Mouse (Mus musculus): ENCODE measurements at regions not wholly inside any gene's neighbourhood (a gene's known extent, or its start where the extent isn't known, plus 50 kb on each side); places are given as distances from the start of the nearest gene placed in this dataset.

DNA sequence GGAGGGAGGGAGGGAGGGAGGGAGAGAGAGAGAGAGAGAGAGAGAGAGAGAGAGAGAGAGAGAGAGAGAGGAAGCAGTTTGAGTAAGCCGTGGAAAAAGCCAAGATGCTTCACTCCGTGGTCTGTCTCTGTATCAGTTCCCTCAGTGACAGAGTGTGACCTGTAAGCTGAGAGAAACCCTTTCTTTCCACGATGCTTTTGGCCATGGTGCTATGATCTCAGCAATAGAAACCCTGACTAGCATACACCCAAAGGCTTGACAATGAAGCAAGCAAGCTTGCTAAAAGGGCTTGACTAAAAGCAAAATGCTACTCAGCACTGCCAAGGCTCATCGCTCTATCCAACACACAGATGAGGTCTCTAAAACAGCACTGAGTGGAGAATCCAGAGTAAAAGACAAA lies 57.4 kb upstream of the Mef2a start:
- intact Hi-C loops (cut with DNase I) = no loop called here
- no peak for DNase-seq

DNA sequence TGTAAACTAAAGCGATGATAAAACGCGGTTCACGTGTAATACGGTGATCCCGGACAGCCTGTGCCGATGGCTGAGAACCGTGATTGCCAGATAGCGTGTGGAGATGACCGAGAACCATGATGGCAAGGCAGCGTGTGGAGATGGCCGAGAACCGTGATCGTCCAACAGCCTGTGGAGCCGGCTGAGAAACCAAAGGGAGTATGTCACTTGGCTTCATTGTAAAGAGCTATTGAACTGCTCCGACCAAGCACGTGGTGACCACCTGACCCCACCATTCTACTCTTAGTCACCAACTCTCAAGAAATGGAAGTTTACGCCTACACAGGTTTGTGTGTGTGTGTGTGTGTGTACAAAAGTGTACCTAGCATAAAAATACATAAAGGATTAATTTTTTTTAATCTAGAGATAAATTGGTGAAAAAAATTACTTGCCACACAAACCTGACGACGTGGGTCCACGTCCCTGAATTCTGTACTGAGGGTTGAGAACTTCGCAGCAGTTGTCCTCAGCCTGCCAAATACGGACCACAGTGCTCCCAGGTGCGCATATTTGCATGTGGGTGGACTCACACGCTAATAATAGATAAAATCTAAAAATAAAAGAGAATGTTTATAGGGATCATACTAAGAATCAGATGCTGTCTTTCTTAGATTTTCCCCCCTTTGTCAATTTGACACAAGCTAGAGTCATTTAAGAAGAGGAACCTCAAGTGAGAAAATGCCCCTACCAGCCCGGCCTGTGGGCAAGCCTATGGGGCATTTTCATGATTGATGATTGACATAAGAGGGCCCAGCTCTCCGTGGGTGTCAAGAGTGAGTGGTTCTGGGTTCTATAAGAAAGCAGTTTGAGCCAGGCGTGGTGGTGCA lies 56.6 kb upstream of the Mef2a start:
- DNase-seq = no peak
- intact Hi-C loops (cut with DNase I) = no loop called here

DNA sequence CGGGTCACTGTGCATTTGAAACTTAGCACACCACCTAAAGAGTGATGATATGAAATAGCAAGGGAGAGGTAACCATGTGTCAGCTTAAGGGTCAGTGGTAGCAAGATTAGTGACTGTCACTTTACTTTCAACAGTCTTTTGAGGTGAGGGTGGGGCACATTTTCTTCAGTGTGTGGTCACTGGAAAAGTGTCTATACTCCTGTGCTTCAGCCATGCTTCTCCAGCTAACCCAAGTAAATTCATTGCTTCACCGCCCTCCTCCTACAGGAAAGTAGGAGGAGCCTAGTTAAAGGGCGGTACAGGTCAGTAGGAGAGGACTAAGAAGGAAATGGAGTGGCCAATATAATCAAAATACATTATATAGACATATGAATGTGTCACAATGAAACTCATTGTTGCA lies 55.7 kb upstream of the Mef2a start:
- intact Hi-C loops (cut with DNase I) = no loop called here
- DNase-seq = no peak

DNA sequence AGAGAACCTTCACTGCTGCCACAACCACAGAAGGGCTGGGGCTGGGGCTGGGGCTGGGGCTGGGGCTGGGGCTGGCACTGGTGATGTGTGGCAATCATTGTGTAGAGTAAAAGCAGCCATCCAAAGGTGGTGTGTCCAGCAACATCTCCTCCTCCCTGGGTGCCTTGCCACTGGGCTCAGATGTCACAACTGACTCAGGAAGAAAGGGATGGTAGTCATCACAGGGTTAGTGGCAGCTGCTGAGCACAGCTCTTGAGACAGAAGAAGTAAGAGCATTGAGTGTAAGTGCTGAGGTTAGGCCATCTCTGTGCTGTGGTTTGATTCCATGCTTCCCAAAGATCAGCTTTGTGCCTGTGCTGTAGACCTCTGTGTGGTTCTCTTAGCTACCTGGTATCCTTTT lies 53.4 kb upstream of the Mef2a start:
- intact Hi-C loops (cut with DNase I) = no loop called here
- DNase-seq = no peak

DNA sequence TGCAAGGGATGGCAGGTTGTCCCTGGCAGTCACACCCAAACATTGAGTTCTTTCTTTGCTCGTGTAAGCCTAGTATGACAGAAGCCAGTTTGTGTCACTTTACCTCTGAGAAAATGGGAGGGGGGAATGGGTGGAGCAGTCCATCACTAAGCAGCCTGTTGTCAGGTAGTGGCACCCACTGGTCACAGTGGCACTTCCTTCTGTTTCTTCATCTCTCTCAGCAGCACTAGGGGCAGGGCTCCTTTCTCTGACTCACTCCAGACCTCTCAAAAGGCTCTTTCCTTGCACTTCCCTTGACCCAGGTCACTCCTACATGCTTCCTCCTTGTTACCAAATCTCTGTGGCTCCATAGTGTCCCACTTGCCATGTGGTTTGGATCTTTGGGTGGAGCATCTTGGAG lies 52.9 kb upstream of the Mef2a start:
- intact Hi-C loops (cut with DNase I) = loop anchor here (2.0 kb wide), 1 partner anchor 15 kb away; no protein-coding TSS in a partner anchor
- DNase-seq = no peak

DNA sequence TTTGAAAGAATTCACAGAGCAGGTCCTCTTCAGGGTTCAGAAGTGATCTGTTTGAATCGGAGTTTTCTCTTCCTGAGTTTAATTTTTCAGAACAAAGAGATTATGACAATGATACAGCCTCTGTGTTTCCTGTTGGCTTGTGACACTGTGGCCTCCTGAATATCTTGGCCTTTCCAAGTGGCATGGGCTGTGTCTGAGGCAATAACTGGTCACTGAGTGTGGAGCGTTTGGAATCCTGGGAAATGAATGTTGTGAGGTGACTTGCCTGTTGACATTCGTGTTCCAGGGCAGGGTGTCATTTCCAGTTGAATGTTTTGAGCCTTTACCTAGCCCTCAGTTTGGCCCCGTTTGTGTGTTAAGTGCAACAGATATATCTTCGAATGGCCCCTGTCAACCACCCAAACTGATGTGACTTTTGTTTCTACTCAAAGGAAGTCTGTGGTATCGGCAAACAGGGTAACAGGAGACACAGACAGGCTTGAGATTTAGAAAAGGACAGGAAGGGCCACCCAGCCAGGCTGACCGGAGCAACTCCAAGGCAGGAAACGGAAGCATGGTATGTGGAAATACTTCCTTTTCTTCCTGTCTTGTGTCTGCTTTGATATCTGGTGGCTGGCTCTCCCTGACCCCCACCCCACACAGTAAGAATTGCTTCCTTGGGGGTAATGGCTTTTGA lies 52.3 kb upstream of the Mef2a start:
- intact Hi-C loops (cut with DNase I) = loop anchor here (2.0 kb wide), 1 partner anchor 16 kb away; no protein-coding TSS in a partner anchor
- DNase-seq = no peak
